Mouse (Mus musculus): ENCODE measurements around the gene Tmx4. TPM values are rescaled to one million over a fixed set of nuclear protein-coding genes. Genes with fewer than 3 reads are reported as not detected.
"Not testable (repeated sequence)": the region's sequence is repeated elsewhere in the genome, so short reads cannot be mapped to it uniquely, and the experiment has no call there.

The Tmx4 gene
- polyA plus RNA-seq, 1 experiment from 2014 or later = 99.0 TPM

- Histone ChIP-seq H3K36me3 (ENCODE audit: control insufficient read depth, insufficient read depth) (no peaks in the 10 kb centered on the region), H3K9me3 (ENCODE audit: control insufficient read depth, low read length) (no peaks in the 10 kb centered on the region), H3K27ac (ENCODE audit: low read length) (no peak overlapping the region), H3K4me3 (replicated peaks; ENCODE audit: low read length) (no peak overlapping the region), H3K4me1 (replicated peaks; ENCODE audit: control insufficient read depth, insufficient read depth, low read length) (no peaks in the 10 kb centered on the region), H3K27me3 (replicated peaks; ENCODE audit: control insufficient read depth, insufficient read depth, low read length) (no peaks in the 10 kb centered on the region), H3K4me2 (ENCODE audit: low read length) (no peak overlapping the region), H3K9ac (replicated peaks; ENCODE audit: low read depth, low read length) (no peak overlapping the region)
- no peak for ATAC-seq
Measured at GRCm38 (mm10) chr2:134654668-134655067, 10.7 kb upstream of the Tmx4 start.

- no peak overlapping the region for H3K4me3 ChIP-seq (replicated peaks; ENCODE audit: low read length)
- H3K27ac ChIP-seq (ENCODE audit: low read length) = no peak overlapping the region
- no peak for ATAC-seq
- H3K4me1 ChIP-seq (replicated peaks; ENCODE audit: control insufficient read depth, insufficient read depth, low read length) = no peaks in the 10 kb centered on the region
- H3K36me3 ChIP-seq (ENCODE audit: control insufficient read depth, insufficient read depth) = no peaks in the 10 kb centered on the region
- no peak overlapping the region for H3K4me2 ChIP-seq (ENCODE audit: low read length)
- WGBS = 85% methylated on average over 5 of the region's 5 CpGs
- H3K27me3 ChIP-seq (replicated peaks; ENCODE audit: control insufficient read depth, insufficient read depth, low read length) = no peaks in the 10 kb centered on the region
- no peak overlapping the region for H3K9ac ChIP-seq (replicated peaks; ENCODE audit: low read depth, low read length)
- H3K9me3 ChIP-seq (ENCODE audit: control insufficient read depth, low read length) = no peaks in the 10 kb centered on the region
Measured at GRCm38 (mm10) chr2:134652759-134653158, 8.8 kb upstream of the Tmx4 start.

DNA sequence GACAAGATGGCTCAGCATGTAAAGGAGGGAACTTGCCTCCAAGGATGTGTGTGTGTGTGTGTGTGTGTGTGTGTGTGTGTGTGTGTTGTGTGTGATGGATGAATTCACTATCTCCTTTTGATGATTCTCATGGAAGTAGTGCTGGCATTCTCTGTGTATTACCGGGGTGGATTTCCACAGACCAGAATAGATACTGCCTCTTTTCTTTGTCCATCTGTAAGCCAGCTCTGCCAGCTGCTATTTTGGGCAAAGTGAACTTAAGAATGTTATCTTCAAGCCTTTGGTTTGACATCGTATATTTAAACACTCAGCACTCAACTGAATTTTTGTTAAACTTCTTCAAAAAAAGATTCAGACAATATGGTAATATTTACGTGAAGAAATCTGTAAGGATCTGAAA lies 5.1 kb upstream of the Tmx4 start:
- WGBS = 81% methylated on average over 3 of the region's 3 CpGs
- ATAC-seq = no peak

GRCm38 (mm10) chr2:134645752-134646151 lies 1.8 kb upstream of the Tmx4 start:
- no peak overlapping the region for H3K4me2 ChIP-seq (ENCODE audit: low read length)
- WGBS = 89% methylated on average over 3 of the region's 3 CpGs
- H3K27me3 ChIP-seq (replicated peaks; ENCODE audit: control insufficient read depth, insufficient read depth, low read length) = no peaks in the 10 kb centered on the region
- no peaks in the 10 kb centered on the region for H3K9me3 ChIP-seq (ENCODE audit: control insufficient read depth, low read length)
- no peaks in the 10 kb centered on the region for H3K36me3 ChIP-seq (ENCODE audit: control insufficient read depth, insufficient read depth)
- no peak overlapping the region for H3K4me3 ChIP-seq (replicated peaks; ENCODE audit: low read length)
- H3K9ac ChIP-seq (replicated peaks; ENCODE audit: low read depth, low read length) = no peak overlapping the region
- peaks cover 25% of the 10 kb centered on the region for H3K4me1 ChIP-seq (replicated peaks; ENCODE audit: control insufficient read depth, insufficient read depth, low read length)
- ATAC-seq = no peak
- H3K27ac ChIP-seq (ENCODE audit: low read length) = no peak overlapping the region

More for the DNA sequence above, 5.1 kb upstream of the Tmx4 start:
- no peaks in the 10 kb centered on the region for H3K36me3 ChIP-seq (ENCODE audit: control insufficient read depth, insufficient read depth)
- H3K9ac ChIP-seq (replicated peaks; ENCODE audit: low read depth, low read length) = no peak overlapping the region
- no peak overlapping the region for H3K27ac ChIP-seq (ENCODE audit: low read length)
- peaks cover 15% of the 10 kb centered on the region for H3K4me1 ChIP-seq (replicated peaks; ENCODE audit: control insufficient read depth, insufficient read depth, low read length)
- no peak overlapping the region for H3K4me3 ChIP-seq (replicated peaks; ENCODE audit: low read length)
- H3K27me3 ChIP-seq (replicated peaks; ENCODE audit: control insufficient read depth, insufficient read depth, low read length) = no peaks in the 10 kb centered on the region
- no peak overlapping the region for H3K4me2 ChIP-seq (ENCODE audit: low read length)
- H3K9me3 ChIP-seq (ENCODE audit: control insufficient read depth, low read length) = no peaks in the 10 kb centered on the region

DNA sequence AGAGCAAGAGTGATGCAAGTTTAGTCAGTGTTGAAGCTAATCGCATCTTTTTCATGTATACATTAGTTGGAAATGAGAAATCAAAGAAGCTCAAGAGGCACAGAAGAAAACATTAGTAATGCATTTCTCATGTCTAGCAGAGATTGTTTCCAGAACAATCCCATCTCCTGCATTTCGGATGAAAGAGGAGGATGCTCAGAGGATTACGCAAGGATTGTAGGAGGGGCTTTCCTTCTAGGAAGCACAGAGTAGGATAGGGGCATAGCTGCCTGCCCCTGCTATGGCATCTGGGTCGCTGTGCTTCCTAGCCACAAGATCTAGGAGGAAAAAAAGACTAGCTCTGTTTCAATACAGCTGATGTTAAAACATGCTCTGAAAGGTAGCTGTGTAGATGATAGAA lies 1.2 kb upstream of the Tmx4 start:
- no peak overlapping the region for H3K4me3 ChIP-seq (replicated peaks; ENCODE audit: low read length)
- H3K27ac ChIP-seq (ENCODE audit: low read length) = peak overlapping the region; percentile 65
- no peaks in the 10 kb centered on the region for H3K27me3 ChIP-seq (replicated peaks; ENCODE audit: control insufficient read depth, insufficient read depth, low read length)
- H3K4me2 ChIP-seq (ENCODE audit: low read length) = 0 out of 2 replicates have a peak overlapping the region, but pooled peaks have one; percentile 13
- 0 out of 2 replicates have a peak overlapping the region, but pooled peaks have one; percentile 32 for H3K9ac ChIP-seq (replicated peaks; ENCODE audit: low read depth, low read length)
- WGBS = 32% methylated on average over 4 of the region's 4 CpGs
- no peak for ATAC-seq
- H3K9me3 ChIP-seq (ENCODE audit: control insufficient read depth, low read length) = no peaks in the 10 kb centered on the region
- H3K36me3 ChIP-seq (ENCODE audit: control insufficient read depth, insufficient read depth) = no peaks in the 10 kb centered on the region
- H3K4me1 ChIP-seq (replicated peaks; ENCODE audit: control insufficient read depth, insufficient read depth, low read length) = peaks cover 25% of the 10 kb centered on the region

DNA sequence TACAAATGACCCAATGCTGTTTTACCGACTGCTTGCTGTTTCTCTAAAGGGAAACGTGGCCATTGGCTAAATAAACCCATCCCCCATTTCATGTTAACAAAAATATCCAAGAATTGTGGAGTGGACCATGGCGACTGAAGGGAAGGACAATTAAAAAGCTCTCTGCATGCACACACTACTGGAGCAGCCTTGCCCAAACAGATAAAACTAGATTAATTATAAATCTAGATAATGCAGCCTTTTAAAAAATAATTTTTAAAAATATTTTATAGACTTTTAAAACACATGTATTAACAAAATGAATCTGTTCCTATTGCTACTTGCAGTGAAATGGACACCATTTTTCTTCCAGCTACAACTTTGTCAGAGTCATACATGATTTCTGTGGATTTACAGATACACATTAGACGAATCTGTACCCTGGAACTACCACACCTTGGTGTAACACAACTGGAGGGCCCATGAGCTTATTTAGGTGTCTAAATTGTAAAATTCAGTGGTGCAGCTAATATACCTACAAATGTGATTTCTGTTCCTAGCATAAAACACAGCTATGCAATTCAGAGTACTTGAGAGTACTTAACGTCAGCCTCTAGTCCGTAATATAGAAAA lies 462 bp upstream of the Tmx4 start:
- H3K4me3 ChIP-seq (replicated peaks; ENCODE audit: low read length) = peak overlapping the region; percentile 72
- no peaks in the 10 kb centered on the region for H3K36me3 ChIP-seq (ENCODE audit: control insufficient read depth, insufficient read depth)
- peak overlapping the region; percentile 97 for H3K27ac ChIP-seq (ENCODE audit: low read length)
- H3K4me2 ChIP-seq (ENCODE audit: low read length) = peak overlapping the region; percentile 47
- H3K9me3 ChIP-seq (ENCODE audit: control insufficient read depth, low read length) = no peaks in the 10 kb centered on the region
- no peaks in the 10 kb centered on the region for H3K27me3 ChIP-seq (replicated peaks; ENCODE audit: control insufficient read depth, insufficient read depth, low read length)
- no peak; the same call in 1 of the 2 replicates for ATAC-seq
- peaks cover 25% of the 10 kb centered on the region for H3K4me1 ChIP-seq (replicated peaks; ENCODE audit: control insufficient read depth, insufficient read depth, low read length)
- WGBS = 15% methylated on average over 6 of the region's 6 CpGs
- no peak overlapping the region for H3K9ac ChIP-seq (replicated peaks; ENCODE audit: low read depth, low read length)

- peak overlapping the region; percentile 23 for H3K4me3 ChIP-seq (replicated peaks; ENCODE audit: low read length)
- no peaks in the 10 kb centered on the region for H3K36me3 ChIP-seq (ENCODE audit: control insufficient read depth, insufficient read depth)
- no peaks in the 10 kb centered on the region for H3K9me3 ChIP-seq (ENCODE audit: control insufficient read depth, low read length)
- H3K9ac ChIP-seq (replicated peaks; ENCODE audit: low read depth, low read length) = no peak overlapping the region
- peaks cover 25% of the 10 kb centered on the region for H3K4me1 ChIP-seq (replicated peaks; ENCODE audit: control insufficient read depth, insufficient read depth, low read length)
- ATAC-seq = no peak
- peak overlapping the region; percentile 46 for H3K4me2 ChIP-seq (ENCODE audit: low read length)
- H3K27ac ChIP-seq (ENCODE audit: low read length) = no peak overlapping the region
- H3K27me3 ChIP-seq (replicated peaks; ENCODE audit: control insufficient read depth, insufficient read depth, low read length) = no peaks in the 10 kb centered on the region
Measured at GRCm38 (mm10) chr2:134642377-134642776, 1.6 kb downstream of the Tmx4 start.

DNA sequence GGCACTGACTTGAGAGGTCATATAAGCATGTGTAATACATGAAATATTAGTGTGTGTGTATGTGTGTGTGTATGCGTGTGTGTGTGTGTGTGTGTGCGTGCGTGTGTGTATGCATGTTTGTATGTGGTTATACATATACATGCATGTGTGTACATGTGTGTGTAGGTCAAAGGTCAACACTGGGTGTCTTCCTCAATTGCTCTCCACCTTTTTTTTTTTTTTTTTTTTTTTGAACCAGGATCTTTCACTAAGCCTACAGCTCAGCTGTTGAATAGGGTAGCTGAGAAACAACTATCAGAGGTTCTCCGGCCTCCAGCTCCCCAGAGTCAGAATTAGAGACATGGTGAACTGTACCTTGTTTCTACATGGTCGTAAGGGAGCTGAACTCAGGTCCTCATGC lies 2.6 kb downstream of the Tmx4 start:
- Histone ChIP-seq H3K27ac (ENCODE audit: low read length) (no peak overlapping the region), H3K27me3 (replicated peaks; ENCODE audit: control insufficient read depth, insufficient read depth, low read length) (no peaks in the 10 kb centered on the region), H3K4me3 (replicated peaks; ENCODE audit: low read length) (no peak overlapping the region), H3K9ac (replicated peaks; ENCODE audit: low read depth, low read length) (no peak overlapping the region), H3K9me3 (ENCODE audit: control insufficient read depth, low read length) (no peaks in the 10 kb centered on the region), H3K36me3 (ENCODE audit: control insufficient read depth, insufficient read depth) (no peaks in the 10 kb centered on the region), H3K4me1 (replicated peaks; ENCODE audit: control insufficient read depth, insufficient read depth, low read length) (peaks cover 25% of the 10 kb centered on the region), H3K4me2 (ENCODE audit: low read length) (no peak overlapping the region)
- no peak for ATAC-seq
- WGBS = 90% methylated on average over 5 of the region's 5 CpGs

- H3K36me3 ChIP-seq (ENCODE audit: control insufficient read depth, insufficient read depth) = no peaks in the 10 kb centered on the region
- ATAC-seq = no peak
- H3K4me1 ChIP-seq (replicated peaks; ENCODE audit: control insufficient read depth, insufficient read depth, low read length) = peaks cover 22% of the 10 kb centered on the region
- no peak overlapping the region for H3K9ac ChIP-seq (replicated peaks; ENCODE audit: low read depth, low read length)
- 64% methylated on average over 1 of the region's 1 CpGs for WGBS
- H3K4me3 ChIP-seq (replicated peaks; ENCODE audit: low read length) = no peak overlapping the region
- no peaks in the 10 kb centered on the region for H3K27me3 ChIP-seq (replicated peaks; ENCODE audit: control insufficient read depth, insufficient read depth, low read length)
- no peak overlapping the region for H3K27ac ChIP-seq (ENCODE audit: low read length)
- no peaks in the 10 kb centered on the region for H3K9me3 ChIP-seq (ENCODE audit: control insufficient read depth, low read length)
- no peak overlapping the region for H3K4me2 ChIP-seq (ENCODE audit: low read length)
Measured at GRCm38 (mm10) chr2:134640398-134640797, 3.5 kb downstream of the Tmx4 start.

- not testable (repeated sequence) for ATAC-seq; H3K27ac ChIP-seq (ENCODE audit: low read length); H3K4me1 ChIP-seq (replicated peaks; ENCODE audit: control insufficient read depth, insufficient read depth, low read length); H3K9me3 ChIP-seq (ENCODE audit: control insufficient read depth, low read length); H3K4me2 ChIP-seq (ENCODE audit: low read length); H3K36me3 ChIP-seq (ENCODE audit: control insufficient read depth, insufficient read depth); H3K27me3 ChIP-seq (replicated peaks; ENCODE audit: control insufficient read depth, insufficient read depth, low read length); H3K9ac ChIP-seq (replicated peaks; ENCODE audit: low read depth, low read length); H3K4me3 ChIP-seq (replicated peaks; ENCODE audit: low read length)
- WGBS = 96% methylated on average over 1 of the region's 2 CpGs
Measured at GRCm38 (mm10) chr2:134628541-134628940, 15.4 kb downstream of the Tmx4 start.

All from forebrain, embryonic 16.5 days (tissue).